Mouse (Mus musculus): ENCODE results near the gene Dab2ip.

GRCm38 (mm10) chr2:35669748-35670147 is 111.7 kb downstream of the Dab2ip start:
- no peak for TF ChIP-seq CTCF (IDR thresholded peaks at IDR 0.05; ENCODE audit: control insufficient read depth, insufficient read depth, insufficient replicate concordance, low read depth, low read length)
- no peak for TF ChIP-seq POLR2A (IDR thresholded peaks at IDR 0.05; ENCODE audit: control insufficient read depth, low read depth, low read length)

Data from testis, adult 2 months (tissue).